Mouse (Mus musculus): Measurements from ENCODE around the gene Rnf181. TPM values are rescaled to one million over a fixed set of nuclear protein-coding genes. Genes with fewer than 3 reads are reported as not detected.

Gene Rnf181
- polyA plus RNA-seq, 1 experiment from 2014 or later, result 102 TPM

DNA sequence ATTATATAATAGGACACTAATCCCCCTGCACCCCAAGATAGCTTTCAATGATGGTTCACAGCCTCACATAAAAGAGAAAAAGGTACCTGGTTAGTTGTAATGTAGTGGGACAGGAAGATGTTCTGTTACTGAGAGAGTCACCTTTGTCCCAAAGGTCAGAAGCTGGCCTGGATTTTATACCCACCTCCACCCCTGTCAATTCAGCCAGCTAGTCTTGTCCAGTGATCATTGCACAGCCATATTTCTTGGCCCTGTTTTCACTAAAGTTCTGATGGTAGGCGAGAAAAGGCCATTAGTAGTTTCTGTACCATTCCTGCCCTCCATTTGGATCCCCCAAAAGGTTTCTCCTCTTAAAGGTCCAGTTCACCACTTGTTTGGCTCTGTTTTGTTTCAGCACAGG, 12.7 kb downstream of the Rnf181 start:
- Histone ChIP-seq H3K9ac (ENCODE audit: low read length) (no peak overlapping the region), H3K4me1 (replicated peaks; ENCODE audit: control insufficient read depth, insufficient read depth, low read length) (peaks cover 8% of the 10 kb centered on the region; the same call in 1 of the 2 replicates), H3K27ac (ENCODE audit: low read depth, low read length) (no peak overlapping the region), H3K4me2 (ENCODE audit: low read depth, low read length, severe bottlenecking) (no peak overlapping the region), H3K27me3 (ENCODE audit: control insufficient read depth, insufficient read depth, low read length) (no peaks in the 10 kb centered on the region), H3K4me3 (ENCODE audit: low read depth, low read length) (no peak overlapping the region), H3K9me3 (ENCODE audit: control insufficient read depth, low read length) (no peaks in the 10 kb centered on the region), H3K36me3 (ENCODE audit: control insufficient read depth, insufficient read depth, low read length) (peaks cover 6% of the 10 kb centered on the region; the same call in 1 of the 2 replicates)
- WGBS, result 67% methylated on average over 1 of the region's 1 CpGs
- ATAC-seq (replicated peaks; ENCODE audit: low FRiP score), result no peak
- no peak for DNase-seq (ENCODE audit: low spot score)

DNA sequence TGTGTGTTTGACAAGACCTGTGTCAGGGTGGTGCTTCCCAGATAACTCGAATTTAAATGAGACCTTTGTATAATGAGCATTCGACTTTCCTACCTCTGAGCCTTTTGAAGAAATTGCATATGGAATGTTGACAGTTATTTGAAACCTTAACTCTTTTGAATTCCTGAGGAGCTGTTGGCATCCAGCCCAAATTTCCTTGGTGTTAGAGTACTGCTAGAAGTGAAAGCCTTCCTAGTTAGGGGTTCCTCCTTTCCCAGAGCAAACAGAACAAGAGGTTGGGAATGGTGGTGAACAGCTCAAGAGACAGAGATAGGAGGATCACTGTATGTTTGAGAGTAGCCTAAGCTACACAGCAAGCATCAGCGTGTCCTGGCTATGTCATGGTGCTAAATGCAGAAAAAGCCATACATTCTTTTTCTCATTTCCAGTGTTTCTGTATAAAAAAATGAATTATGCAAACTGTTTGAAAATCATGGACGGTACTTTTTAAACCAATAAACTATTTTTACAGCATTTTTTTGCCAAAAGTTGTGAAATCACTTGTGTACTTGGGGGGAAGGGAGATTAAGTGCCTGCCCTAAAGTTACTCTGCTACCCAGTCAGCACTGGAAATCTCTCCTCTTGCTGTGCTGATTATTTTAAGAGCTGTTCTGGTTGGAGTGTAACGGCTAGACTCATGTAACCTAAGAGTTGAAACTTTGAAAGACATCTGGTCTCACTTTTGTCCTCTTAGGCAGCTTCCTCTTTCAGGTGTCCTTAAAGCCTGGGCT, 13.9 kb downstream of the Rnf181 start:
- 70% methylated on average over 5 of the region's 5 CpGs for WGBS
- no peak overlapping the region for H3K9ac ChIP-seq (ENCODE audit: low read length)
- no peak overlapping the region for H3K27ac ChIP-seq (ENCODE audit: low read depth, low read length)
- no peak for DNase-seq (ENCODE audit: low spot score)
- H3K4me1 ChIP-seq (replicated peaks; ENCODE audit: control insufficient read depth, insufficient read depth, low read length), result peaks cover 10% of the 10 kb centered on the region; the same call in 1 of the 2 replicates
- H3K9me3 ChIP-seq (ENCODE audit: control insufficient read depth, low read length), result no peaks in the 10 kb centered on the region
- no peak overlapping the region for H3K4me3 ChIP-seq (ENCODE audit: low read depth, low read length)
- ATAC-seq (replicated peaks; ENCODE audit: low FRiP score), result no peak
- H3K27me3 ChIP-seq (ENCODE audit: control insufficient read depth, insufficient read depth, low read length), result no peaks in the 10 kb centered on the region
- peaks cover 6% of the 10 kb centered on the region; the same call in 1 of the 2 replicates for H3K36me3 ChIP-seq (ENCODE audit: control insufficient read depth, insufficient read depth, low read length)
- H3K4me2 ChIP-seq (ENCODE audit: low read depth, low read length, severe bottlenecking), result no peak overlapping the region

DNA sequence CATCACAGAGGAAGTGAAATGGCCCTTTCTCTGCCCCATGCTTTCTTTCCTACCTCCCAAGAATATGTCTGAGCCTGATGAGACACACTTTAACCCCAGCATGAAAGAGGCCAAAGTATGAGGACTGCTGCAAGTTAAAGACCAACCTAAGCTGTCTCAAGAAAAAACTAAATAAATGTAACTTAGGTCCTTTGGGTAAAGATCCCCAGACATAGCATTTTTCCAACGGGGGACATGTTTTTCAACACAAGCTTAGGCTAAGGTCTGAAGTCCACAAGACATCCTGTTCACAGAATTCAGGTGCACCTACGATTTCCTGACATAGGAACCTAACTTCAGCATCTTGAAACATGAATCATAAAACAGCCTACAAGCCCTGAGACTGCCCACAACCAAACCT, 16.5 kb downstream of the Rnf181 start:
- Histone ChIP-seq H3K27ac (ENCODE audit: low read depth, low read length) (no peak overlapping the region), H3K36me3 (ENCODE audit: control insufficient read depth, insufficient read depth, low read length) (peaks cover 6% of the 10 kb centered on the region; the same call in 1 of the 2 replicates), H3K4me2 (ENCODE audit: low read depth, low read length, severe bottlenecking) (no peak overlapping the region), H3K9ac (ENCODE audit: low read length) (no peak overlapping the region), H3K9me3 (ENCODE audit: control insufficient read depth, low read length) (no peaks in the 10 kb centered on the region), H3K4me1 (replicated peaks; ENCODE audit: control insufficient read depth, insufficient read depth, low read length) (peaks cover 9% of the 10 kb centered on the region; the same call in 1 of the 2 replicates), H3K27me3 (ENCODE audit: control insufficient read depth, insufficient read depth, low read length) (no peaks in the 10 kb centered on the region), H3K4me3 (ENCODE audit: low read depth, low read length) (no peak overlapping the region)
- 90% methylated on average over 2 of the region's 2 CpGs for WGBS
- DNase-seq (ENCODE audit: low spot score) (no peak), ATAC-seq (replicated peaks; ENCODE audit: low FRiP score) (no peak)

DNA sequence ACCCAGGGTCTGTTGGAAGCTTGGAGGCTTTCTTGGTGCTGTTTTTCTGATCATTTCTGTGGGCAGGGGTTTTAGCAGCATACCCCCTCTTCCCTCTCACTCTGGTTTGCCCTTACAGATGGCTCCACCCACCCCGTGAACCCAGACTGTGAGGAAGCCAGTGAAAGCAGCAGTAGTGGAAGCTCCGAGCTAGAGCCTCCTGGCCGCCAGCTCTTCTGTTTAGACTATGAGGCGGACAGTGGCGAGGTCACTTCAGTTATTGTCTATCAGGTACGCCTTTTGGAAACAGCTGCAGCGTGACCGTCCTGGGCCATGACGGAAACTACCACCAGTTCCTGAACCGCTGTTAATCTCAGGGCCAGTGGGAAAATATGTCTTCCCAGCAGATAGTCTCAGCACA, 18.3 kb downstream of the Rnf181 start:
- Histone ChIP-seq H3K27me3 (ENCODE audit: control insufficient read depth, insufficient read depth, low read length) (no peaks in the 10 kb centered on the region), H3K4me1 (replicated peaks; ENCODE audit: control insufficient read depth, insufficient read depth, low read length) (peaks cover 6% of the 10 kb centered on the region; the same call in 1 of the 2 replicates), H3K9ac (ENCODE audit: low read length) (no peak overlapping the region), H3K9me3 (ENCODE audit: control insufficient read depth, low read length) (no peaks in the 10 kb centered on the region), H3K4me2 (ENCODE audit: low read depth, low read length, severe bottlenecking) (peak overlapping the region; percentile 89; the same call in 1 of the 2 replicates), H3K27ac (ENCODE audit: low read depth, low read length) (no peak overlapping the region), H3K4me3 (ENCODE audit: low read depth, low read length) (no peak overlapping the region), H3K36me3 (ENCODE audit: control insufficient read depth, insufficient read depth, low read length) (peaks cover 6% of the 10 kb centered on the region; the same call in 1 of the 2 replicates)
- DNase-seq (ENCODE audit: low spot score) (no peak), ATAC-seq (replicated peaks; ENCODE audit: low FRiP score) (no peak)
- 81% methylated on average over 10 of the region's 10 CpGs for WGBS

DNA sequence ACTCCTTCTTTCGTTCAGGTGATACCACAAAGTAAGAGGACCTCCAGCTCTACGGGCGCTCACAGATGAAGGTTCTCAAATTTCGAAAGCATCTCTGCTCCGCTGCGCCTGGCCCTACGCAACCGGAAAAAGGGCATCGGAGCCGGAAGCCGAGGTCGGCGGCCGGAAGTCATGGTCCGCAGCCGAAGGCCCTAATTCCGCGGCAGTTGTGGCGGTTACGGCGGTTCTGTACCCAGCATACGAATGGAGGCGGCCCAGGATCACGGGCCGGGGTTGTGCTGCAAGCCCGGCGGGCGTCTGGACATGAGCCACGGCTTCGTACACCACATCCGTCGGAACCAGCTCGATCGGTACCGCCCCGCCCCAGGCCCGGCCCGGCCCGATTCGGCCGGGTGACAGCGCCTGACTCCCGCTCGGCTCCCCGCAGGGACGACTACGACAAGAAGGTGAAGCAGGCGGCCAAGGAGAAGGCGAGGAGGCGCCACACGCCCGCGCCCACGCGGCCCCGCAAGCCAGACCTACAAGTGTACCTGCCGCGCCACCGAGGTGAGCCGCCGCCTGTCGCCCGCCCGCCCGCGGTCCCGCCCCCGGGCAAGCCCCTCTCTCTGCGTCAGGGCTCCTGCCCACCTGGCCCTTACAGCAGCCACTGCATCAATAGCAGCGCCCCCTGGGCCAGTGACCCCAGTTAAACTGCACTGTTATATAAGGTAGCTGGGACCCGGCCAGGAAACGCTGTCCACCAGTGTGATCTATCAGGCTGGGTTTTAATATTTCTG, 19.4 kb downstream of the Rnf181 start, which contains the start of gene 0610030E20Rik:
Gene 0610030E20Rik (plus strand): TSS at position 152 of the 776 bp plus-strand sequence.
- peak within 1 kb of the TSS; percentile 71 for H3K27ac ChIP-seq (ENCODE audit: low read depth, low read length)
- ATAC-seq (replicated peaks; ENCODE audit: low FRiP score), result peak; percentile 78
- H3K9me3 ChIP-seq (ENCODE audit: control insufficient read depth, low read length), result no peaks in the 10 kb centered on the region
- H3K9ac ChIP-seq (ENCODE audit: low read length), result peak within 1 kb of the TSS; percentile 88
- no peaks in the 10 kb centered on the region for H3K27me3 ChIP-seq (ENCODE audit: control insufficient read depth, insufficient read depth, low read length)
- WGBS, result under 1% methylated on average over 70 of the region's 72 CpGs
- H3K4me3 ChIP-seq (ENCODE audit: low read depth, low read length), result peak within 1 kb of the TSS; percentile 92
- H3K4me1 ChIP-seq (replicated peaks; ENCODE audit: control insufficient read depth, insufficient read depth, low read length), result peaks cover 6% of the 10 kb centered on the region; the same call in 1 of the 2 replicates
- DNase-seq (ENCODE audit: low spot score), result peak; percentile 84
- peaks cover 6% of the 10 kb centered on the region; the same call in 1 of the 2 replicates for H3K36me3 ChIP-seq (ENCODE audit: control insufficient read depth, insufficient read depth, low read length)
- peak within 1 kb of the TSS; percentile 89 for H3K4me2 ChIP-seq (ENCODE audit: low read depth, low read length, severe bottlenecking)

DNA sequence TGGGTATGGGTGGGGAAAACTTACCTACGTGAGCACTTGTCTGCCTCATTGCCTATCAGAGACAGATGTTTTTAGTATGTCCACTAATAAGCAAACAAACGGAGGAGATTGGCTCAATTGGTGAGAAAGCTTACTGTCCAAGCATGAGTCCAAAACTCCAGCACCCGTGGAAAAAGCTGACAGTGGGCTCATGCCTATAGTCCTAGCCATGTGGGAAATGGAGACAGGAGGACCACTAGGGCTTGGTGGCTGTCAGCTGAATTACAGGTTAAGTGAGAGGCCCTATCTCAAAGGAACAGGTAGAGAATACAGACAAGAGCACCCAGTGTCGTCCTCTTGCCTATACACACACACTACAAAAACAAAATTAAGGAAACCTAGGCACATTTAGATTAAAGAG, 20.5 kb downstream of the Rnf181 start:
- no peaks in the 10 kb centered on the region for H3K9me3 ChIP-seq (ENCODE audit: control insufficient read depth, low read length)
- no peaks in the 10 kb centered on the region for H3K27me3 ChIP-seq (ENCODE audit: control insufficient read depth, insufficient read depth, low read length)
- 86% methylated on average over 4 of the region's 4 CpGs for WGBS
- peaks cover 6% of the 10 kb centered on the region; the same call in 1 of the 2 replicates for H3K36me3 ChIP-seq (ENCODE audit: control insufficient read depth, insufficient read depth, low read length)
- no peak overlapping the region for H3K27ac ChIP-seq (ENCODE audit: low read depth, low read length)
- DNase-seq (ENCODE audit: low spot score), result no peak
- H3K4me3 ChIP-seq (ENCODE audit: low read depth, low read length), result no peak overlapping the region
- H3K9ac ChIP-seq (ENCODE audit: low read length), result no peak overlapping the region
- H3K4me1 ChIP-seq (replicated peaks; ENCODE audit: control insufficient read depth, insufficient read depth, low read length), result peaks cover 4% of the 10 kb centered on the region; the same call in 1 of the 2 replicates
- no peak for ATAC-seq (replicated peaks; ENCODE audit: low FRiP score)
- H3K4me2 ChIP-seq (ENCODE audit: low read depth, low read length, severe bottlenecking), result no peak overlapping the region

DNA sequence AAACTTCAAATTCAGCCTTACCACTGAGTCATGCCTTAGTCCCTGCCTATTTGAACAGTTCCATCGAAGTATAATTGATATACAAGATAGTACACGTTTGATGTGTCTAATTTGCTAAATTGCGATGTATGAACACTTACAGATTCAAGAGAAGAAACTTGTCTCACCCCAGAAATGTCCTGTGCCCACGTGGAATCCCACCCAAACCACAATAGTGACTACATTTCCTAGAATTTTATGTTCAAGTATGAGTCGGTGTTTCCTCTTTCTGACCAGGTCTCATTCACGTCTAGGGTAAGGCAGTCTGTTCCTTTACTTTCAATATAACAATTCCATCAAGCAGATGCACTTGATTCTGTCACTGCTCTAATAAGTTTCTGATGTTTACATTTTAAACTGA, 21.1 kb downstream of the Rnf181 start:
- H3K9ac ChIP-seq (ENCODE audit: low read length), result peak overlapping the region; percentile 65; the same call in 1 of the 2 replicates
- peak overlapping the region; percentile 83; the same call in 1 of the 2 replicates for H3K4me3 ChIP-seq (ENCODE audit: low read depth, low read length)
- H3K27ac ChIP-seq (ENCODE audit: low read depth, low read length), result no peak overlapping the region
- 60% methylated on average over 6 of the region's 6 CpGs for WGBS
- DNase-seq (ENCODE audit: low spot score), result no peak
- peaks cover 4% of the 10 kb centered on the region; the same call in 1 of the 2 replicates for H3K4me1 ChIP-seq (replicated peaks; ENCODE audit: control insufficient read depth, insufficient read depth, low read length)
- H3K9me3 ChIP-seq (ENCODE audit: control insufficient read depth, low read length), result no peaks in the 10 kb centered on the region
- peaks cover 6% of the 10 kb centered on the region; the same call in 1 of the 2 replicates for H3K36me3 ChIP-seq (ENCODE audit: control insufficient read depth, insufficient read depth, low read length)
- H3K4me2 ChIP-seq (ENCODE audit: low read depth, low read length, severe bottlenecking), result peak overlapping the region; percentile 89
- no peaks in the 10 kb centered on the region for H3K27me3 ChIP-seq (ENCODE audit: control insufficient read depth, insufficient read depth, low read length)
- ATAC-seq (replicated peaks; ENCODE audit: low FRiP score), result no peak

DNA sequence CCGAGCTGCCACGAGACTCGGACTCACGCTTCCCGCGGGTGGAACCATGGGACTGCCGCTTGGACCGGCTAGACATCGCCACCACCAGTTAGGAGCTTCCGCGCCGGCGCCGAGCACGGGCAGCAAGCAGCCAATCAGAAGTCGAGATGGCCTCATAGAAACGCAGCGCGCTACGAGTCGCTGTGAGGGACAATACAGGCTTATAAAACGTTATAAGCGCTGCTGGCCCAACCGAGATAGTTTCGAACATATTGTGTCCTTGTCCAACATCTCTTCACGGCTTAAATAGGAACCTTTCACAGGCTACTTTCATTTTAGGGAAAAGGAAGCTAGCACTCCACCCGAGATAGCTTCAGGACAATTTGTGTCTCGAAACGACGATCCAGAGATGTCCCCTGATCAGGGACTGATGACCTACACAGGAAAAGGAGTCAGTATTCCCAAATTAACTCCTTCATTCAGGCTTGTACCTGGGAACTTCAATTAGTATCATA, 21.6 kb downstream of the Rnf181 start, which contains the start of gene Usp39:
Gene Usp39 (minus strand): TSS at position 111 of the 494 bp plus-strand sequence.
- peak; percentile 76 for ATAC-seq (replicated peaks; ENCODE audit: low FRiP score)
- peaks cover 4% of the 10 kb centered on the region; the same call in 1 of the 2 replicates for H3K4me1 ChIP-seq (replicated peaks; ENCODE audit: control insufficient read depth, insufficient read depth, low read length)

More for the DNA sequence above, 21.6 kb downstream of the Rnf181 start, which contains the start of gene Usp39:
- H3K9me3 ChIP-seq (ENCODE audit: control insufficient read depth, low read length), result no peaks in the 10 kb centered on the region
- 1% methylated on average over 30 of the region's 30 CpGs for WGBS
- peak; percentile 93 for DNase-seq (ENCODE audit: low spot score)
- peak within 1 kb of the TSS; percentile 42; the same call in 1 of the 2 replicates for H3K27ac ChIP-seq (ENCODE audit: low read depth, low read length)
- H3K36me3 ChIP-seq (ENCODE audit: control insufficient read depth, insufficient read depth, low read length), result peaks cover 6% of the 10 kb centered on the region; the same call in 1 of the 2 replicates
- H3K4me3 ChIP-seq (ENCODE audit: low read depth, low read length), result peak within 1 kb of the TSS; percentile 83
- peak within 1 kb of the TSS; percentile 89 for H3K4me2 ChIP-seq (ENCODE audit: low read depth, low read length, severe bottlenecking)
- H3K27me3 ChIP-seq (ENCODE audit: control insufficient read depth, insufficient read depth, low read length), result no peaks in the 10 kb centered on the region
- peak within 1 kb of the TSS; percentile 89 for H3K9ac ChIP-seq (ENCODE audit: low read length)

Data from forebrain, embryonic 11.5 days (tissue).